Mouse (Mus musculus): ENCODE data around the gene Gaa.

Gene Gaa

DNA sequence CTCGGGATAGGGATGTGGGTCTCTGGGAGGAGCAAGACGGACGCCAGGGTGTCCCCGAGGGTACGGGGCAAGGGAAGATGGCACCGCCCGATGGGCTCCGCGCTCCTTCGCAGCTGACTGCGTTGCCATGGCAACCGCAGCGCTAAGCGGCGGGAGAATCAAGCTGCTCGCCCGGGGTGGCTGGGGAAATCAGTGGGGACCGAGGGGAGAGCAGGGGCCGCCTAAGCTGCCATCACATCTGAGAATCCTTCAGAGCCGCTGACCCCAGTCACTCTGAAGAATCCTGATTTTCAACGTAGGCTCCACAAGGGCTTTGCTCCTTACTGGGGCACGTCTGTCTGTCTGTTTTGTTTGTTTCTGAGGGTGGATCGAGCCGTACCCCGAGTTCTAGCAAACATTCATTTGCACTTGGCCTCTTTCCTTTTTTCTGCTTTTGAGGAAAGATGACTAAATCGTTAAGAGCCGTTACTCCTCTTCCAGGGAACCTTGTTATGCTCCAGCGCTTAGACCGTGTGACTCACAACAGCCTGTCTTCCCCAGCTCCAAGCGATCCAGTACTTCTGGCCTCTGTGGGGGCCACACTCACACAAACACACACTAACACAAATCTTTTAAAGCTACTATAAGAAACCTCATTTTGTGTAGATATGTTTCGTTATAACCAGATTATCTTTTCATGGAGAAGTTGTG, 32.7 kb downstream of the Gaa start:
- intact Hi-C loops (cut with DNase I) = no loop called here

DNA sequence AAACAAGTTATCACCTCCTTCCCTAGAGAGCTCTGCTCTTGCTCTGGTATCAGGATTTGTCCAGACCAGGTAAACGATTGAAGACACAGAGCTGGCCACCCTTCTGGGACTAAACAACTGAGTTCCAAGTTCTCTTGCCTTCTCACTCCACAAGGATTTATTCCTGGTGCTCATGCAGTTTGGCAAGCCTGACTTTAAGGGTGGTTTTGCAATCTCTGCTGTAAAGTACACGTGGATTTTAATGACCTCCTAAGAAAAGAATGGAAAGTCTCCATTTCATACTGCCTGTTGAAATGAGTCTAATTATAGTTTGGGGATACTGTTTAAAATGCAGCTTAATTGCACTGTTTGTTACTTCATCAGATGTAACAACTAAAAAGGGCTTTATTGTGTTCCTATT, 33.3 kb downstream of the Gaa start:
- intact Hi-C loops (cut with DNase I) = no loop called here

DNA sequence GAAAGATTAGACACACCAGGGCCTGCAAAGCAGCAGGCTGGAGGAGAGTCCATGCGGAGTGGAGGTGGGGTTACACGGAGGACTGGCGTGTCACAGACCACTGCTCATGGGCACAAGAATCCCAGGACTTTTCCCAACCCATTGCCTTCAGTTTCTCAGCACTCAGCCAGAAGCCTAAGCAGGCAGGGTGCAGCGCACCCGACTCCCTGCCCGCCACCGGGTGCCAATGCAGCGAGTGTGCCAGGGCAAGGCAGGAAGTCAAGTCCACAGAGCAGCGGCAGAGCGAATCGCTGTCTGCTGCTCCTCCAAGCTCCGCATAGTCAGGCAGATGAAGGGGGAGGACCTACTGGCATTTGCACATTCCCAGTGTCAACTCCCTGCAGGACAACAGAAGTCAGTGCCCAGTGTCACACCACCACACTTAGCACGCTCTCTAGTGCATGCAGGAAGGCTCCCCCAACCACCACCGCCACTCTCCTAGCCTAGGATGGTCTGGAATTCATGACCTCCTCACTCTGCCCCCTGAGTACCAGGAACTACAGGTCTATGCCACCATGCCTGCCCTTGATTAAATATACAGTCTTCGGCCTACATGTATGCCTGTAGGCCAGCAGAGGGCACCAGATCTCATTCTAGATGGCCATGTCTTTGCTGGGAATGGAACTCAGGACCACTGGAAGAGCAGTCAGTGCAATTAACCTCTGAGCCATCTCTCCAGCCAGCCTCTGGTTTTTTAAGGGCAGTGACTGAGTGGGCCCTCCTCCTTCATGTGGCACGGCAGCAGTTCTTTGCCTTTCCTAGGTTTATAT, 37.4 kb downstream of the Gaa start:
- intact Hi-C loops (cut with DNase I) = loop anchor here (5.0 kb wide), 1 partner anchor 57 kb away; no protein-coding TSS in a partner anchor

DNA sequence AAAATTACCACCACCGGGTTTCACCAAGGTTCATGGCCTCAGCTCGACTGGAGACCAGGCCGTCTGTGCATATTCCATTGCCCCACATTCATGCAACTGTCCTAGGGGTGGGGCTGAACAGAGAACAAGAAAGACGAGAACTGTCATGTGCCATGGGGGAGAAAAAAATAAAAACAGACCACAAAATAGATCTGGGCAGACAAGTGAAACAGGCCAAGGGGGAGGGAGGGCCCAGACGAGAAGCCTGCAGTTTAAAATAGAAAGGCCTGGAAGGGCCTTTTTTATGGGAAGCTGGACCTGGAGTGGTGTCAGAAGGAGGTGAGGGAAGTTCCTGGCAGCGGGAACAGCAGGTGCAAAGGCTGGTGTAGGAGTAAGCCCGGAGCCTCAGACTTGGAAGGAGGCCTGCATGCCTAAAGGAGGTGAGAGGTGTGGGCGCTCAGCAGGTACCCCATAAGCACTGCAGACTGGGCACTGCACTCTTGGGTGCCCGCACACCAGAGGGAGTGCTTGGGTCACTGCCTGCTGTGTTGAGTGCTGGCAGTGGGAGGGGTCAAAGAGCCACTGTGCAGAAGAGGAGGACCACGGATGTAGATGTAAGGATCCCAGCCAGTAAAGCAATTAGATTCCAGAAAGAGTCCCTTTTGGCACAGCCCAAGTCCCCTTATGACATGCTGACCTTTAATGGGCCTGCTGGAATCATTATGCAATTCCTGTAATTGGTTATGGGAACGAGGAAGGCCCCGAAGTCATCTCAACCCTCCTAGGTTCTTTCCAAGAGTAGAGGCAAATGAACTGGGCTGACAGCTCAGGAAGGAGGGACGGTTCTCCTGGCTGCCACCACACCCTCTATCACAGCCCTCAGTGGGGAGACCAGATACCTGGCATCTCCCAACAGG, 39.3 kb downstream of the Gaa start:
- intact Hi-C loops (cut with DNase I) = loop anchor here (5.0 kb wide), 1 partner anchor 55 kb away; no protein-coding TSS in a partner anchor

DNA sequence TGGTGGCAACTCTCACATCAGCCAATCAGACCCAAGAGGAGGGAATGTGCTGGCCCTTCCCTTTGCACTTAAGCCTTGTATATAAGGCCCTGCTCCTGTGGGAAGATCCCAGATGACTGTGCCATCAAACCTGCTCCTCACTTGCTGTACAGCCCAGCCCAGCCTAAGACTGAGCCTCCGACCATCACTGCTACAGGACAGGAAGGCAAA, 39.9 kb downstream of the Gaa start, which contains the start of gene Card14:
Gene Card14, plus strand, starts transcription at position 111 of the 210 bp plus-strand sequence.
- intact Hi-C loops (cut with DNase I) = loop anchor here (5.0 kb wide), 1 partner anchor 55 kb away; no protein-coding TSS in a partner anchor

DNA sequence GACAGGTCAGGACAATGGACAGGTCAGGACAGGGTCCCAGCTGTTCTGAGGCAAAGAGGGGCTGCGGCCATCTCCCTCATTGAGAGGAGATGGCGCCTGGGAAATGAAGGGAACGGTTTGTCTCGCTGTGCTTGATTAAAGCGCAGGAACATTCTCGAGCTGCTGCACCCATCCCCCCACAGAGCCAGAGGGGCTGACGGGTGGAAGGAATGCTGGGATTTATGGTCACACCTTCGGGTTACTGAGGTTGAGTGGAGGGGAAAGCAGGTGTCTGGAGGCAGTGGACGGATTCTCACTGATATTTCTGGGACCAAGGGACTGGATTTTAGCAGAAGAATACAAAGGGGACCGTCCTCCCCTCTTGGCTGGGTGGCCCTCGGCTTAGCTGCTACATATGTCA, 40.2 kb downstream of the Gaa start:
- intact Hi-C loops (cut with DNase I) = loop anchor here (5.0 kb wide), 1 partner anchor 54 kb away; no protein-coding TSS in a partner anchor

GRCm38 (mm10) chr11:119310621-119311020, 42.9 kb downstream of the Gaa start:
- intact Hi-C loops (cut with DNase I) = no loop called here

- intact Hi-C loops (cut with DNase I) = no loop called here
Observed at GRCm38 (mm10) chr11:119314252-119314936, 46.7 kb downstream of the Gaa start.

DNA sequence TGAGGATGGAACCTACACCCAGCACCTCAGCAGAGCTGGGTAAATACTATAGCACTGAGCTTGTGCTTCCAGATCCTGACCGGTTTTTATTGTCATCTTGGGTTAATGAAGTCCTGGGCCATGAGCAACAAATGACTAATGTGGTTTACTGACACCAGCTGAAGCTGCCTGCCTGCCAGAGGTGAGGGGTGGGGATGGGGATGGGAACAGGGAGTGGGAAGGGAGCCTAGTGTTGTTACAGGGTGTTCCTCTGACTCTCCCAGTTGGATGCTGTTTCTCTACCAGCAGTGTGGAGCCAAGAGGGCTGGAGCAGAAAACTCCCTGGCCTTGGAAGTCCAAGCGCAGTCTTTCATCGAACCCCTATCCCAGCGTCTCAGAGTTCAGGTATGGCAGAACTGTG, 49.0 kb downstream of the Gaa start:
- intact Hi-C loops (cut with DNase I) = no loop called here

DNA sequence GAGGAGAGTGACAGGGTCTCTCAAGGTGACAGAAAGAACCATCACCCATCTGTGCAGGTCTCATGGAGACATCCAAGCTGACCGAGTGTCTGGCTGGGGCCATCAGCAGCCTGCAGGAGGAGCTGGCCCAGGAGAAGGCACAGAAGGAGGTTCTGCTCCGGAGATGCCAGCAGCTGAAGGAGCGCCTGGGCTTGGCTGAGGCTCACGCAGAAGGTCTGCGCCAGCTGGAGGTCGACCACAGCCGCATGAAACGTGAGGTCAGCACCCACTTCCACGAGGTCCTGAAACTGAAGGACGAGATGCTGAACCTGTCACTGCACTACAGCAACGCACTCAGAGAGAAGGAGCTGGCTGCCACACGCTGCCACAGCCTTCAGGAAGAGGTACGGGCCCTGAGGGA, 54.8 kb downstream of the Gaa start:
- intact Hi-C loops (cut with DNase I) = no loop called here

- intact Hi-C loops (cut with DNase I) = no loop called here
Observed at GRCm38 (mm10) chr11:119325068-119325467, 57.4 kb downstream of the Gaa start.

- intact Hi-C loops (cut with DNase I) = no loop called here
Observed at GRCm38 (mm10) chr11:119330592-119330991, 62.9 kb downstream of the Gaa start.

DNA sequence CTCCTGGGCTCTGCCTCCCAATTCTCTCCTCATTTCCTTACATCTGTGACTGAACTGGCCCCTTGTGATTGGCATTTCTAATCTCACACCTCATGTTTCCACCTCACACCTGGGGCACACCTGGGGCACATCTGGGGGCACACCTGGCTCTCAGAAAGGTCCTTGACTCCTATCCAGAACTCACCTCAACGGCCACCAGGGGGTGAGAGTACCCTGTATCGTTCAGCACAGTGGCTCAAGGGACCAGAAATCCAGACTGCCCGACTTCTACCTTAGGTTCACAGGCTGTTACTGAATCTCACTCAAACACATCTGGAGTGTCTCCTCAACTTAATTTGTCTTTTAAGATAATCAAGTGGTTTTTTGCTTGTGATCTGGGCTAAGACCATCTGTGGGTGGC, 64.3 kb downstream of the Gaa start:
- intact Hi-C loops (cut with DNase I) = no loop called here
